Mouse (Mus musculus) liver, adult 2 months (tissue): ENCODE results near the gene Syn3.

Experiments used
- CTCF ChIP-seq: fragments of 200-500 bp; IDR thresholded peaks from 2 replicates; pipeline ENCODE4 v1.5.1; 2011; ENCODE audit warnings: low read depth, low read length, control low read depth
- POLR2A ChIP-seq: fragments of 200-500 bp; IDR thresholded peaks from 2 replicates; pipeline ENCODE4 v1.6.1; 2011; ENCODE audit warnings: low read length, control low read depth; ENCODE audit not compliant: insufficient read depth; ENCODE audit errors: extremely low read depth

DNA sequence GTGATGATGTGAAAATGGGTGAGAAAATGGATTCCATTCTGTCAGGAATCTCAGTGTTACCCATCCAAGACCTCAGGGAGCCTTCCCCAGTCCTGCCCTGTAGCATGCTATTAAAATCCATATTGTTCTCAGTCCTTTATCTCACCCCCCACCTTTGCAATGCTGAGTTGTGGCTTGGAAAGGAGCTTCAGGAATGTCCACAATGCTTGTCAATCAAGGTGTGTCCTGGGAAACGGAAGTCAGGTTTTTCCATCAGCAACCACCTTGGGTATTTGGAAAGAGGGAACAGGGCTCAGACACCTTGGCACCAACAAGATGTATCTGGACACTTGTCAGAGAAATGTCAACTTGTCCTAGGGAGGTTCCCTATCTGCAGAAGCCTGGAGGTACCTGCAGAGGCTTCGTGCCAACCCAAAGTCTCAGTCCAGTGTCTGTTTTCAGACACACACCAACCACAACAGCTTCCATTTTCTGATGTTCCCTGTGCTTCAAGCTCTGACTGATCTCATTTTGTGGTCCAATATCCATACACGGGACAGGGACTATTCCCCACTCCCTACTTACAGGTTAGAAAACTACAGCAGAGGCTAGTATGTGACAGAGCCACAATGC is 302.2 kb downstream of the Syn3 start:
- TF ChIP-seq POLR2A (no peak), CTCF (no peak)
